In the genomic region with DNA sequence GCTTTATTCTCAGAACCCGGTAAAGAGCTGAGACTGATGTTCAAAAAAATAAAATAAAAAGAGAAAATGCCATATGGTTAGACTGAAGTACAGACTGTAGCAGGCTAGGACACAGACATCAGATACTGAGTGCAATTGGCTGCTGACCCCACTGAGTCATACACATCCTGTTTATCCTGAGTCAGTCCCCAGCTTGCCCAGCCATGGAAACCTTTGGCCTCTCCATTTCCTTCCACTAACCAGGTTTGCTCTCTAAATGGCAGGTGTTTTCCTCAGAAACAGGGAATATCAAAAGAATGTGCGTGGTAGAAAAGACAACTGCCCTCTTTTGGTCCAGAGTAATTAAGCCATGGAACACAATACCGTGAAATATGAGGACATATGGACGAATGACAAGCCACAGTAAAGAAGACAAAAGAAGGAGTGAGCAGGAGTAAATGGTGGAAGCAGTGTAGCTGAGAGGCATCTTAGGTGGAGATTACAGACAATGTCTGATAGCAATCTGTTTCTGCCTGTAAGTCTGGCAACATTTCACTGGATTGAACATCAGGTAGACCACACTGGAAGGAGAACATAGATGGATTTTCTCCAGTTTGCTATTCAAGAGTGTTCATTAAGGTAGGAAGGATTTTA, we compare ENCODE assay signal across 21 mouse cellular contexts.
DNase-seq lines count a peak whose midpoint lies in the region; ATAC-seq and TF ChIP-seq lines count a peak whose summit lies in the region.
"Had no signal": no experiment of that assay in that cellular context is flagged by ENCODE, and none has a peak within 500 bp of the region (broad histone marks: within the 10 kb centered on the region; RNA-seq: fewer than 3 reads in every experiment).

No protein-coding gene starts in this region.

- H3K27ac ChIP-seq in layer of hippocampus, adult 2 months, result peak overlapping the region; percentile 59
- H3K27ac ChIP-seq in liver, embryonic 12.5 days, result no peak overlapping the region
- H3K27ac ChIP-seq: heart, embryonic 15.5 days; hindbrain, embryonic 10.5 days; hindbrain, postnatal 0 days; limb, embryonic 10.5 days; stomach, postnatal 0 days had no signal

- no peak for TF ChIP-seq CTCF in layer of hippocampus, adult 2 months (conservative IDR thresholded peaks at IDR 0.05)

- no peaks in the 10 kb centered on the region for H3K4me1 ChIP-seq in liver, embryonic 12.5 days
- H3K4me1 ChIP-seq: heart, embryonic 15.5 days; hindbrain, embryonic 10.5 days; limb, embryonic 10.5 days had no signal

- H3K9me3 ChIP-seq in liver, embryonic 12.5 days (replicated peaks), result no peaks in the 10 kb centered on the region
- H3K9me3 ChIP-seq: heart, embryonic 15.5 days; hindbrain, embryonic 10.5 days; limb, embryonic 10.5 days had no signal

- H3K27me3 ChIP-seq in liver, embryonic 12.5 days (replicated peaks), result no peaks in the 10 kb centered on the region
- H3K27me3 ChIP-seq: heart, embryonic 15.5 days had no signal

- no peak overlapping the region for H3K4me2 ChIP-seq in liver, embryonic 12.5 days
- H3K4me2 ChIP-seq: heart, embryonic 15.5 days had no signal

- no peaks in the 10 kb centered on the region for H3K36me3 ChIP-seq in liver, embryonic 12.5 days
- H3K36me3 ChIP-seq: heart, embryonic 15.5 days; hindbrain, embryonic 10.5 days; limb, embryonic 10.5 days had no signal

- ATAC-seq in liver, embryonic 12.5 days, result no peak
- ATAC-seq: CD4-positive, CD25-positive, alpha-beta regulatory T cell, adult 4 months; hindbrain, postnatal 0 days had no signal

- no peak overlapping the region for H3K9ac ChIP-seq in liver, embryonic 12.5 days
- H3K9ac ChIP-seq: heart, embryonic 15.5 days had no signal

- no peak overlapping the region for H3K4me3 ChIP-seq in layer of hippocampus, adult 2 months
- H3K4me3 ChIP-seq in liver, embryonic 12.5 days, result no peak overlapping the region
- H3K4me3 ChIP-seq: heart, embryonic 15.5 days; hindbrain, embryonic 10.5 days; limb, embryonic 10.5 days had no signal

- DNase-seq in layer of hippocampus, adult 2 months (ENCODE audit: low spot score in 2 of 2), result no peak
- DNase-seq in layer of hippocampus, postnatal 25 days (ENCODE audit: extremely low spot score in 1 of 2, low spot score in 1 of 2), result no peak
- DNase-seq in NIH3T3 (ENCODE audit: low read depth), result peak; percentile 49
- peak; percentile 56 for DNase-seq in cerebellum, adult 9-10 months
- peak; percentile 2 for DNase-seq in embryo, embryonic 9.5 days (ENCODE audit: extremely low spot score)
- DNase-seq in gastrocnemius, adult 8-10 months (ENCODE audit: low spot score in 2 of 2), result no peak
- DNase-seq: adrenal gland, postnatal 25 days; gastrocnemius, postnatal 14 days; heart, adult 18-20 months; kidney, adult 11 months; kidney, postnatal 10 days; lung, adult 18-20 months; lung, postnatal 36 days; right cerebral cortex, postnatal 4 days had no signal

- 62% methylated on average over 4 of the region's 4 CpGs for WGBS in liver, embryonic 12.5 days (ENCODE audit: insufficient replicate concordance)

Comparison
In these comparisons a context has a peak if more than half of its experiments do, and no peak if none do; other contexts are left out.
1. DNase-seq: peak in NIH3T3 (single experiment), cerebellum, adult 9-10 months (single experiment) and embryo, embryonic 9.5 days (single experiment); none in layer of hippocampus, adult 2 months (0 of 2), layer of hippocampus, postnatal 25 days (0 of 2) and gastrocnemius, adult 8-10 months (0 of 2).